Mouse (Mus musculus) thymus, adult 2 months (tissue): ENCODE measurements around the gene Gm16442. TPM values are rescaled to one million over a fixed set of nuclear protein-coding genes. Genes with fewer than 3 reads are reported as not detected.
"Not testable (repeated sequence)": the region's sequence is repeated elsewhere in the genome, so short reads cannot be mapped to it uniquely, and the experiment has no call there.

Experiments used
- DNase-seq: peaks from one replicate; pipeline ENCODE4 v3.0.0; 2021
- H3K27ac ChIP-seq: fragments of 200-500 bp; 2 replicates; pipeline ENCODE4 v1.5.1; 2012; ENCODE audit warnings: low read length, control low read depth; ENCODE audit not compliant: control insufficient read depth, insufficient read depth
- H3K27me3 ChIP-seq: fragments of 200-500 bp; 2 replicates; pipeline ENCODE4 v1.6.1; 2012; ENCODE audit warnings: mild to moderate bottlenecking, low read length, moderate library complexity, mixed read lengths; ENCODE audit not compliant: control insufficient read depth, insufficient read depth
- H3K36me3 ChIP-seq: fragments of 200-500 bp; 2 replicates; pipeline ENCODE4 v1.6.1; 2012; ENCODE audit warnings: mild to moderate bottlenecking, low read length, moderate library complexity; ENCODE audit not compliant: control insufficient read depth, insufficient read depth
- H3K4me1 ChIP-seq: fragments of 200-500 bp; replicated peaks from 2 replicates; pipeline ENCODE4 v1.6.1; 2012; ENCODE audit warnings: low read length; ENCODE audit not compliant: control insufficient read depth, insufficient read depth
- H3K4me3 ChIP-seq: fragments of 200-500 bp; 2 replicates; pipeline ENCODE4 v1.5.1; 2012; ENCODE audit warnings: mild to moderate bottlenecking, low read length, control low read depth, moderate library complexity; ENCODE audit not compliant: control insufficient read depth, insufficient read depth
- WGBS: fragments of 180-500 bp; shearing (Covaris S2); methylation state at CpG from one replicate; pipeline ENCODE4 v1.1.7; 2018; 5-methylcytosine and 5-hydroxymethylcytosine counted together
- polyA plus RNA-seq: library from polyadenylated mRNA; depleted of rRNA; stranded (reverse); fragments of >200 nt; gene quantifications from 2 replicates; pipeline ENCODE4 v1.2.3, GENCODE M21; 2012; rRNA removed

Gm16442 gene
- not detected in 2 replicates for polyA plus RNA-seq

GRCm38 (mm10) chr7:20122479-20122878, at the start of gene Gm16442:
Gm16442 (minus strand) TSS chr7:20122579.
- H3K4me1 ChIP-seq, H3K4me3 ChIP-seq, H3K36me3 ChIP-seq, DNase-seq, H3K27ac ChIP-seq, H3K27me3 ChIP-seq: not testable (repeated sequence)
- no CpG with 5 or more reads among the region's 2 CpGs for WGBS

- not testable (repeated sequence) for H3K4me3 ChIP-seq, H3K27me3 ChIP-seq, H3K27ac ChIP-seq, DNase-seq, H3K36me3 ChIP-seq, H3K4me1 ChIP-seq
- WGBS, result no CpG with 5 or more reads among the region's 3 CpGs
These were observed 45.9 kb upstream of the Gm16442 start, which contains the start of gene Vmn1r94 for GRCm38 (mm10) chr7:20168277-20168676. Vmn1r94 (minus strand) TSS chr7:20168377.

GRCm38 (mm10) chr7:20138988-20139387, 16.6 kb upstream of the Gm16442 start, which contains the start of gene Vmn1r93:
Vmn1r93 (minus strand) TSS chr7:20139088.
- WGBS, result no CpG with 5 or more reads among the region's 5 CpGs
- not testable (repeated sequence) for H3K36me3 ChIP-seq, H3K27ac ChIP-seq, H3K4me3 ChIP-seq, H3K27me3 ChIP-seq, DNase-seq, H3K4me1 ChIP-seq

- not testable (repeated sequence) for H3K36me3 ChIP-seq, H3K27ac ChIP-seq, H3K27me3 ChIP-seq, H3K4me1 ChIP-seq, H3K4me3 ChIP-seq, DNase-seq
- WGBS, result 90% methylated on average over 5 of the region's 5 CpGs
These were observed 23.0 kb downstream of the Gm16442 start, which contains the start of gene Vmn1r91 for GRCm38 (mm10) chr7:20099380-20099779. Vmn1r91 (plus strand) TSS chr7:20099680.

GRCm38 (mm10) chr7:20078118-20078517, 44.3 kb downstream of the Gm16442 start:
- H3K36me3 ChIP-seq, H3K4me1 ChIP-seq, H3K27ac ChIP-seq, DNase-seq, H3K27me3 ChIP-seq, H3K4me3 ChIP-seq: not testable (repeated sequence)
- WGBS, result 76% methylated on average over 18 of the region's 18 CpGs

Other genes starting within 250 kb of the Gm16442 start
- gene Ceacam19, start 234.6 kb downstream of the Gm16442 start, polyA plus RNA-seq, result 0.30 and 0.36 TPM in 2 replicates
- 74.9 and 82.4 TPM in 2 replicates for gene Pvr, start 201.4 kb downstream of the Gm16442 start, polyA plus RNA-seq
- 17.3 and 22.4 TPM in 2 replicates for gene Igsf23, start 171.8 kb downstream of the Gm16442 start, polyA plus RNA-seq
- 0.49 and 0.57 TPM in 2 replicates for gene Ceacam20, start 157.2 kb downstream of the Gm16442 start, polyA plus RNA-seq
- gene Nlrp9b, start 131.1 kb downstream of the Gm16442 start, polyA plus RNA-seq, result 0.03 TPM in 1 of 2 replicates, not detected in the other
- not detected in 2 replicates for gene Vmn1r91, start 22.9 kb downstream of the Gm16442 start, polyA plus RNA-seq
- not detected in 2 replicates for gene Vmn1r93, start 16.5 kb upstream of the Gm16442 start, polyA plus RNA-seq
- not detected in 2 replicates for gene Vmn1r94, start 45.8 kb upstream of the Gm16442 start, polyA plus RNA-seq
- gene Vmn1r95, start 71.1 kb upstream of the Gm16442 start, polyA plus RNA-seq, result not detected in 2 replicates
- not detected in 2 replicates for gene Gm6164, start 83.0 kb upstream of the Gm16442 start, polyA plus RNA-seq
- gene Gm4498, start 111.2 kb upstream of the Gm16442 start, polyA plus RNA-seq, result not detected in 2 replicates
- not detected in 2 replicates for gene Gm5890, start 140.3 kb upstream of the Gm16442 start, polyA plus RNA-seq
- not detected in 2 replicates for gene Gm4133, start 211.5 kb upstream of the Gm16442 start, polyA plus RNA-seq